Mouse (Mus musculus): ENCODE measurements around the gene Nlgn1. TPM values are rescaled to one million over a fixed set of nuclear protein-coding genes. Genes with fewer than 3 reads are reported as not detected.

Gene Nlgn1
- polyA plus RNA-seq, 1 experiment = 0.15 TPM

GRCm38 (mm10) chr3:25903140-25903809 lies 429.0 kb downstream of the Nlgn1 start:
- Histone ChIP-seq H3K4me1 (ENCODE audit: control insufficient read depth, insufficient read depth, low read length) (no peaks in the 10 kb centered on the region), H3K4me3 (replicated peaks; ENCODE audit: extremely low read depth, low read depth, low read length) (no peak overlapping the region)
- DNase-seq = no peak
- WGBS = 84% methylated on average over 11 of the region's 11 CpGs
- no peak for TF ChIP-seq POLR2A (IDR thresholded peaks at IDR 0.05; ENCODE audit: borderline replicate concordance, extremely low read depth, low read depth, low read length)
- no peak for TF ChIP-seq CTCF (IDR thresholded peaks at IDR 0.05; ENCODE audit: insufficient read depth, low read length)

- Histone ChIP-seq H3K4me1 (ENCODE audit: control insufficient read depth, insufficient read depth, low read length) (no peaks in the 10 kb centered on the region), H3K4me3 (replicated peaks; ENCODE audit: extremely low read depth, low read depth, low read length) (no peak overlapping the region)
- no peak for DNase-seq
- no peak for TF ChIP-seq CTCF (IDR thresholded peaks at IDR 0.05; ENCODE audit: insufficient read depth, low read length)
- TF ChIP-seq POLR2A (IDR thresholded peaks at IDR 0.05; ENCODE audit: borderline replicate concordance, extremely low read depth, low read depth, low read length) = no peak
Observed at GRCm38 (mm10) chr3:25897456-25897855, 434.8 kb downstream of the Nlgn1 start.

GRCm38 (mm10) chr3:25884797-25885196 lies 447.5 kb downstream of the Nlgn1 start:
- TF ChIP-seq POLR2A (IDR thresholded peaks at IDR 0.05; ENCODE audit: borderline replicate concordance, extremely low read depth, low read depth, low read length) = no peak
- no peak for TF ChIP-seq CTCF (IDR thresholded peaks at IDR 0.05; ENCODE audit: insufficient read depth, low read length)

GRCm38 (mm10) chr3:25869161-25869560 lies 463.1 kb downstream of the Nlgn1 start:
- TF ChIP-seq CTCF (IDR thresholded peaks at IDR 0.05; ENCODE audit: insufficient read depth, low read length) (no peak), POLR2A (IDR thresholded peaks at IDR 0.05; ENCODE audit: borderline replicate concordance, extremely low read depth, low read depth, low read length) (no peak)
- DNase-seq = no peak
- Histone ChIP-seq H3K4me3 (replicated peaks; ENCODE audit: extremely low read depth, low read depth, low read length) (no peak overlapping the region), H3K4me1 (ENCODE audit: control insufficient read depth, insufficient read depth, low read length) (no peaks in the 10 kb centered on the region)

More at GRCm38 (mm10) chr3:25884797-25885196, 447.5 kb downstream of the Nlgn1 start:
- H3K4me3 ChIP-seq (replicated peaks; ENCODE audit: extremely low read depth, low read depth, low read length) = no peak overlapping the region
- 46% methylated on average over 2 of the region's 2 CpGs for WGBS
- no peak for DNase-seq
- no peaks in the 10 kb centered on the region for H3K4me1 ChIP-seq (ENCODE audit: control insufficient read depth, insufficient read depth, low read length)

- H3K4me3 ChIP-seq (replicated peaks; ENCODE audit: extremely low read depth, low read depth, low read length) = no peak overlapping the region
- DNase-seq = no peak
- TF ChIP-seq CTCF (IDR thresholded peaks at IDR 0.05; ENCODE audit: insufficient read depth, low read length) (no peak), POLR2A (IDR thresholded peaks at IDR 0.05; ENCODE audit: borderline replicate concordance, extremely low read depth, low read depth, low read length) (no peak)
- no peaks in the 10 kb centered on the region for H3K4me1 ChIP-seq (ENCODE audit: control insufficient read depth, insufficient read depth, low read length)
Observed at GRCm38 (mm10) chr3:25858384-25858783, 473.9 kb downstream of the Nlgn1 start.

GRCm38 (mm10) chr3:25844686-25845462 lies 487.4 kb downstream of the Nlgn1 start:
- no peak for DNase-seq
- no peak overlapping the region for H3K4me3 ChIP-seq (replicated peaks; ENCODE audit: extremely low read depth, low read depth, low read length)
- WGBS = 70% methylated on average over 7 of the region's 7 CpGs
- no peaks in the 10 kb centered on the region for H3K4me1 ChIP-seq (ENCODE audit: control insufficient read depth, insufficient read depth, low read length)
- no peak for TF ChIP-seq POLR2A (IDR thresholded peaks at IDR 0.05; ENCODE audit: borderline replicate concordance, extremely low read depth, low read depth, low read length)
- no peak for TF ChIP-seq CTCF (IDR thresholded peaks at IDR 0.05; ENCODE audit: insufficient read depth, low read length)

GRCm38 (mm10) chr3:25830237-25830636 lies 502.0 kb downstream of the Nlgn1 start:
- TF ChIP-seq CTCF (IDR thresholded peaks at IDR 0.05; ENCODE audit: insufficient read depth, low read length) (no peak), POLR2A (IDR thresholded peaks at IDR 0.05; ENCODE audit: borderline replicate concordance, extremely low read depth, low read depth, low read length) (no peak)

GRCm38 (mm10) chr3:25813368-25813767 lies 518.9 kb downstream of the Nlgn1 start:
- Histone ChIP-seq H3K4me1 (ENCODE audit: control insufficient read depth, insufficient read depth, low read length) (no peaks in the 10 kb centered on the region), H3K4me3 (replicated peaks; ENCODE audit: extremely low read depth, low read depth, low read length) (no peak overlapping the region)
- no peak for TF ChIP-seq POLR2A (IDR thresholded peaks at IDR 0.05; ENCODE audit: borderline replicate concordance, extremely low read depth, low read depth, low read length)
- TF ChIP-seq CTCF (IDR thresholded peaks at IDR 0.05; ENCODE audit: insufficient read depth, low read length) = no peak
- WGBS = 86% methylated on average over 3 of the region's 3 CpGs
- DNase-seq = no peak

More at GRCm38 (mm10) chr3:25830237-25830636, 502.0 kb downstream of the Nlgn1 start:
- WGBS = 70% methylated on average over 2 of the region's 2 CpGs
- Histone ChIP-seq H3K4me1 (ENCODE audit: control insufficient read depth, insufficient read depth, low read length) (no peaks in the 10 kb centered on the region), H3K4me3 (replicated peaks; ENCODE audit: extremely low read depth, low read depth, low read length) (no peak overlapping the region)
- no peak for DNase-seq

GRCm38 (mm10) chr3:25807559-25807958 lies 524.7 kb downstream of the Nlgn1 start:
- WGBS = 35% methylated on average over 3 of the region's 3 CpGs
- TF ChIP-seq CTCF (IDR thresholded peaks at IDR 0.05; ENCODE audit: insufficient read depth, low read length) = no peak
- no peak for TF ChIP-seq POLR2A (IDR thresholded peaks at IDR 0.05; ENCODE audit: borderline replicate concordance, extremely low read depth, low read depth, low read length)
- Histone ChIP-seq H3K4me3 (replicated peaks; ENCODE audit: extremely low read depth, low read depth, low read length) (no peak overlapping the region), H3K4me1 (ENCODE audit: control insufficient read depth, insufficient read depth, low read length) (no peaks in the 10 kb centered on the region)
- no peak for DNase-seq

- no peak overlapping the region for H3K4me3 ChIP-seq (replicated peaks; ENCODE audit: extremely low read depth, low read depth, low read length)
- no peak for DNase-seq
- no peak for TF ChIP-seq POLR2A (IDR thresholded peaks at IDR 0.05; ENCODE audit: borderline replicate concordance, extremely low read depth, low read depth, low read length)
- no peak for TF ChIP-seq CTCF (IDR thresholded peaks at IDR 0.05; ENCODE audit: insufficient read depth, low read length)
- no peaks in the 10 kb centered on the region for H3K4me1 ChIP-seq (ENCODE audit: control insufficient read depth, insufficient read depth, low read length)
- whole genome bisulfite sequencing = 84% methylated on average over 2 of the region's 2 CpGs
Observed at GRCm38 (mm10) chr3:25781651-25782050, 550.6 kb downstream of the Nlgn1 start.
